Mouse (Mus musculus) cortical plate, adult 2 months (tissue): ENCODE data around the gene Abtb1. TPM values are rescaled to one million over a fixed set of nuclear protein-coding genes. Genes with fewer than 3 reads are reported as not detected.

ENCODE experiments used
- H3K27ac ChIP-seq: fragments of 200-500 bp; 2 replicates; pipeline ENCODE4 v1.5.1; 2012; ENCODE audit warnings: low read length, control low read depth, inconsistent platforms; ENCODE audit not compliant: insufficient read depth
- H3K4me1 ChIP-seq: fragments of 200-500 bp; 2 replicates; pipeline ENCODE4 v1.6.1; 2011; ENCODE audit warnings: low read length; ENCODE audit not compliant: control insufficient read depth, insufficient read depth
- H3K4me3 ChIP-seq: fragments of 200-500 bp; 2 replicates; pipeline ENCODE4 v1.5.1; 2011; ENCODE audit warnings: mild to moderate bottlenecking, low read length, control low read depth; ENCODE audit not compliant: insufficient read depth
- CTCF ChIP-seq: fragments of 200-500 bp; IDR thresholded peaks from 2 replicates; pipeline ENCODE4 v1.5.1; 2011; ENCODE audit warnings: mild to moderate bottlenecking, control low read depth, low read length; ENCODE audit not compliant: insufficient read depth; ENCODE audit errors: extremely low read depth
- POLR2A ChIP-seq: fragments of 200-500 bp; IDR thresholded peaks from 2 replicates; pipeline ENCODE4 v1.6.1; 2011; ENCODE audit warnings: mild to moderate bottlenecking, low read length, control low read depth; ENCODE audit not compliant: insufficient read depth; ENCODE audit errors: extremely low read depth
- polyA plus RNA-seq: library from polyadenylated mRNA; depleted of rRNA; stranded (reverse); fragments of >200 nt; gene quantifications from 2 replicates; pipeline ENCODE4 v1.2.3, GENCODE M21; 2012; rRNA removed

The Abtb1 gene
- polyA plus RNA-seq, 1 experiment, result 88.0 TPM

GRCm38 (mm10) chr6:88794561-88794971 is 47.2 kb downstream of the Abtb1 start:
- H3K4me3 ChIP-seq, result no peak overlapping the region
- peaks cover 9% of the 10 kb centered on the region for H3K4me1 ChIP-seq
- TF ChIP-seq POLR2A (no peak), CTCF (no peak)
- no peak overlapping the region for H3K27ac ChIP-seq

- no peak overlapping the region for H3K4me3 ChIP-seq
- peaks cover 9% of the 10 kb centered on the region for H3K4me1 ChIP-seq
- H3K27ac ChIP-seq, result no peak overlapping the region
- TF ChIP-seq POLR2A, result no peak
- no peak for TF ChIP-seq CTCF
These were observed 47.9 kb downstream of the Abtb1 start for GRCm38 (mm10) chr6:88793872-88794271.

- TF ChIP-seq POLR2A (no peak), CTCF (no peak)
- Histone ChIP-seq H3K4me3 (no peak overlapping the region), H3K27ac (no peak overlapping the region), H3K4me1 (peaks cover 9% of the 10 kb centered on the region)
These were observed 48.5 kb downstream of the Abtb1 start for GRCm38 (mm10) chr6:88793243-88793642.

- no peak for TF ChIP-seq CTCF
- no peak for TF ChIP-seq POLR2A
- Histone ChIP-seq H3K4me1 (peaks cover 10% of the 10 kb centered on the region), H3K4me3 (no peak overlapping the region), H3K27ac (no peak overlapping the region)
These were observed 49.6 kb downstream of the Abtb1 start for GRCm38 (mm10) chr6:88792147-88792691.

GRCm38 (mm10) chr6:88791299-88791698 is 50.5 kb downstream of the Abtb1 start:
- H3K4me1 ChIP-seq, result peaks cover 15% of the 10 kb centered on the region
- H3K27ac ChIP-seq, result no peak overlapping the region
- no peak for TF ChIP-seq POLR2A
- TF ChIP-seq CTCF, result no peak
- no peak overlapping the region for H3K4me3 ChIP-seq

GRCm38 (mm10) chr6:88788219-88788618 is 53.6 kb downstream of the Abtb1 start:
- H3K4me1 ChIP-seq, result peaks cover 26% of the 10 kb centered on the region
- no peak overlapping the region for H3K4me3 ChIP-seq
- H3K27ac ChIP-seq, result no peak overlapping the region
- TF ChIP-seq CTCF (no peak), POLR2A (no peak)

GRCm38 (mm10) chr6:88787496-88787895 is 54.3 kb downstream of the Abtb1 start:
- H3K4me1 ChIP-seq, result peaks cover 23% of the 10 kb centered on the region
- TF ChIP-seq CTCF, result no peak
- TF ChIP-seq POLR2A, result no peak
- no peak overlapping the region for H3K4me3 ChIP-seq
- H3K27ac ChIP-seq, result no peak overlapping the region

- H3K27ac ChIP-seq, result peak overlapping the region; percentile 13; the same call in 1 of the 2 replicates
- TF ChIP-seq CTCF, result no peak
- no peak for TF ChIP-seq POLR2A
- no peak overlapping the region for H3K4me3 ChIP-seq
- peaks cover 23% of the 10 kb centered on the region for H3K4me1 ChIP-seq
These were observed 54.9 kb downstream of the Abtb1 start for GRCm38 (mm10) chr6:88786732-88787445.

Other genes starting within 250 kb of the Abtb1 start
- gene Kbtbd12, start 204.0 kb downstream of the Abtb1 start, polyA plus RNA-seq, result 0.26 and 0.31 TPM in 2 replicates
- gene Mgll, start 117.6 kb downstream of the Abtb1 start, polyA plus RNA-seq, result 220 TPM in 2 replicates
- gene Podxl2, start 33.1 kb upstream of the Abtb1 start, polyA plus RNA-seq, result 381 and 408 TPM in 2 replicates
- gene Mcm2, start 56.8 kb upstream of the Abtb1 start, polyA plus RNA-seq, result 4.4 TPM in 2 replicates
- gene Tpra1, start 60.3 kb upstream of the Abtb1 start, polyA plus RNA-seq, result 98.9 and 105 TPM in 2 replicates